Mouse (Mus musculus) olfactory bulb, adult 2 months (tissue): ENCODE data around the gene Csnk1g2. TPM values are rescaled to one million over a fixed set of nuclear protein-coding genes. Genes with fewer than 3 reads are reported as not detected.
A peak's percentile ranks its signal among the peaks of the same experiment; 100 is the strongest.

ENCODE experiments used
- H3K27ac ChIP-seq: fragments of 200-500 bp; 2 replicates; pipeline ENCODE4 v1.5.1; 2012; ENCODE audit warnings: low read depth, low read length; ENCODE audit not compliant: insufficient read depth
- H3K4me1 ChIP-seq: fragments of 200-500 bp; 2 replicates; pipeline ENCODE4 v1.6.1; 2012; ENCODE audit warnings: low read length; ENCODE audit not compliant: control insufficient read depth, insufficient read depth
- H3K4me3 ChIP-seq: fragments of 200-500 bp; 2 replicates; pipeline ENCODE4 v1.5.1; 2012; ENCODE audit warnings: mild to moderate bottlenecking, low read depth, low read length, moderate library complexity; ENCODE audit not compliant: insufficient read depth
- CTCF ChIP-seq: fragments of 200-500 bp; IDR thresholded peaks from 2 replicates; pipeline ENCODE4 v1.5.1; 2012; ENCODE audit warnings: low read depth, mild to moderate bottlenecking, low read length, moderate library complexity; ENCODE audit not compliant: insufficient read depth
- POLR2A ChIP-seq: fragments of 200-500 bp; IDR thresholded peaks from 2 replicates; pipeline ENCODE4 v1.6.1; 2012; ENCODE audit warnings: mild to moderate bottlenecking, low read depth, low read length, moderate library complexity; ENCODE audit not compliant: insufficient read depth
- WGBS: fragments of 180-500 bp; shearing (Covaris S2); methylation state at CpG from one replicate; pipeline ENCODE4 v1.1.7; 2018; 5-methylcytosine and 5-hydroxymethylcytosine counted together
- polyA plus RNA-seq: library from polyadenylated mRNA; stranded (reverse); fragments of >200 nt; gene quantifications from 2 replicates; pipeline ENCODE4 v1.2.4, GENCODE M21; 2012; ENCODE audit warnings: low replicate concordance; ENCODE audit not compliant: missing spikeins, insufficient read depth, insufficient read length

Gene Csnk1g2
- polyA plus RNA-seq, 1 experiment, result 431 TPM

DNA sequence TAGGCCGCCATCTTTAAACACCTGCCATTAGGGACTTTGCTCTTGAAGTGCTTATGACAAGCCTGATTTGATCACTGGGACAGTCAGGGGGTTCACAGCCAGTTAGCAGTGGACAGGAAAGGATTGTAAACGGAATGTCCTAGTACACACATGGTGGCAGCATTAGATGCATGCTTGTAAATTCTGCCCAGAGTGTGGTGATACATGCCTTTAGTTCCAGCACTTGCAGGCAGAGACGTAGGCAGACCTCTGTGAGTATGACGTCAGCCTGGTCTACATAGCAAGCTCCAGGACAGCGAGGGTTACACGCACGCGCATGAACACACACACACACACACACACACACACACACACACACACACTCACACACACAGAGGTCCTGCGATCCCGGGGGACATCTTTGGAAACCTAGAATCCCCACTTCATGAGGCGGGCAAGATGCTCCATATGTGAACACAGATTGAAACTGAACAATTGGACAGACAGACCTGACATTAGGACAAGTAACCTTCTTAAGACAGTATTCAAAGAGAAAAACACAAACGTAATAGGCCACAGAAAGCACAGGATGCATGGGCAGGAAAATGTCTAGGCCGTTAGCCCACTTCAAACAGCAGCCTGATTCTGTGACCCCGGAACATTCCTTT is 35.7 kb downstream of the Csnk1g2 start:
- no peak overlapping the region; the same call in 1 of the 2 replicates for H3K27ac ChIP-seq
- no peak for TF ChIP-seq POLR2A
- no peak for TF ChIP-seq CTCF
- 77% methylated on average over 14 of the region's 14 CpGs for WGBS
- peaks cover 37% of the 10 kb centered on the region for H3K4me1 ChIP-seq
- H3K4me3 ChIP-seq, result no peak overlapping the region

DNA sequence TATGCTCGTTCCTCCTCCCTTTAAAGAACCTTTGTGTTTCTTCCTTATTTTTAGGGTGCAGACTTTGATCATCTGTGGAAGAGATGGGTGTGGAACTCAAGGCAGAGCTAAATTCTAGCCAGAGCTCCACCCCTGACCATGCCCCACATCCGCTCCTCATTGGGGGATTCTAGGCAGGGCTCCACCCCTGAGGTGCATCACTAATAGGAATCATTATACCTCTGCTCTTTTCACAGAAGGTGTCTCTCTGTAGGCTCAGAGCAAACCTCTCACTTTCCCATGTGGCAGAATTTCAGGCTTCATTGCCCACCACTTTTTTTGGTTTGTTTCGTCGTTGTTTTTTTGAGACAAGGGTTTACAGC is 36.2 kb downstream of the Csnk1g2 start:
- Histone ChIP-seq H3K27ac (peak overlapping the region; percentile 19; the same call in 1 of the 2 replicates), H3K4me1 (peaks cover 33% of the 10 kb centered on the region), H3K4me3 (no peak overlapping the region)
- TF ChIP-seq CTCF (no peak), POLR2A (no peak)
- 48% methylated on average over 4 of the region's 4 CpGs for WGBS

DNA sequence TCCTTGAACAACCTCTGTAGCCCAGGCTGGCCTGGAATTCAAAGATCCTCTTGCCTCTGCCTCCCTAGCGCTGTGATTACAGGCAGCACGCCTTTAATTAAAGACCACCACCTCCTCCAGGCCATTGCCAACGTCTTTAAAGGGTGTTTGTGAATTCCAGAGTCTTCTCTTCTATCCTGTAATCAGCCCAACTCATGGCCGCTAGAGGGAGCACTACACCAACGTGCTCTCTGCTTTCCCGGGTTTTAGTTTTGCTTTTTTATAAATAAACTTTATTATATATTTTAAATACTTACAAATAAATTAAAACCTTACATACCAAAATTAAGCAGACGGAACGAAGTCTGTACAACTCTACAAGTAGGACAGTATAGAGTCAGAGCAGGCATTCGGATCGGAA is 36.6 kb downstream of the Csnk1g2 start:
- 2% methylated on average over 10 of the region's 10 CpGs for WGBS

DNA sequence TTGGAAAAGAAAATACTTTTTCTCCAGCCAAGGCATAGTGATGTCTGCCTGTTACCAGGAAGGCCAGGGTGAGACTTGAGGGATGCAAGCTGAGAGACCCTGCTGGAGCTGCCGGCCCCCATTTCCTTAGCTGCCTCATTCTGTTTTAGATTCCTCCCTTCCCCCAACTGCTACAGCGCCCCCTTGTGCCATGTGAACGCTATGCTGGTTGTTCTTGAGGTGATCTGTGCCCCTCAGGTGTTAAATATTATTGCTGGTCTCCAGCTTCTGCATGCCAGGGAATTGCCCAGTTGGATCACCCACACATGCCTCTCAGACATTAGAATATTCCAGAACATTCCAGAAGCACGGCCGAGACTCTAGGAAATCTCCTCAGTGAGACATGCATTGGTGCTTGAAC is 38.5 kb downstream of the Csnk1g2 start:
- no peak for TF ChIP-seq POLR2A
- peak; percentile 46 for TF ChIP-seq CTCF
- H3K4me3 ChIP-seq, result no peak overlapping the region
- H3K4me1 ChIP-seq, result peaks cover 30% of the 10 kb centered on the region
- no peak overlapping the region for H3K27ac ChIP-seq
- WGBS, result 32% methylated on average over 5 of the region's 5 CpGs

More for the DNA sequence above, 36.6 kb downstream of the Csnk1g2 start:
- TF ChIP-seq POLR2A (no peak), CTCF (0 out of 2 replicates have a peak, but pooled peaks have one; percentile 28)
- H3K4me3 ChIP-seq, result no peak overlapping the region
- H3K27ac ChIP-seq, result 0 out of 2 replicates have a peak overlapping the region, but pooled peaks have one; percentile 19
- H3K4me1 ChIP-seq, result peaks cover 35% of the 10 kb centered on the region

DNA sequence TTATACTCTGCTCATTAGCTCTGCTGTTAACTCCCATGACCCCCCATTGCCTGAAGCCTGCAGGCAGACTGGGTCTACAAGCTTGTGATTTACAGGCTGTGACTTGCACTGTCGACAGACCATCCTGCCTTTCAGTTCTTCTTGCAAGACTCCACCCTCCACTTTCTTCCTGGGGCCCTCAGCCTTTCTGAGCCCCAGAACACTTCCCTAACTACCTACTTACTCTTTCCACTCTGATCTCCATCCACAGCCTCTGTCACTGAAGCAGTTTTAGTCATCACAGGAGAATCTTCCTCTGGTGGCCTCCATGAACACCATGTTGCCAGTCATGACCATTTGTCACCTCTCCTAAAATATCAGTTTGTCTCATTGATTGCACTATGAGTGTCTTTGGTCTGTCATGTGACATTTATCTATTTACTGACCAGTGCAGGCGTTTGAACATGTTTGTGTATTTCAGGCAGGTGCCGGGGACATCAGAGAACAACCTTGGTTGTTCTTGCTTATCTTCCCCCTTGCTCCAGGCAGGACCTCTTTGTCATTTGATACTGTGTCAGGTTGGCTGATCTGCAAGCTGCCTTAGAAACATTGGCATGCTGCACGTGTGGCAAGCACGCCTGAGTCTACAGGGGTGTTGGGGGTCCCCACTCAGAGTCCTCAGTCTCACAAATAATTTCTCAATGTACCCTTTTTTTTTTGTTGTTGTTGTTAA is 41.0 kb downstream of the Csnk1g2 start:
- H3K27ac ChIP-seq, result no peak overlapping the region
- TF ChIP-seq CTCF (no peak), POLR2A (no peak)
- H3K4me3 ChIP-seq, result no peak overlapping the region
- H3K4me1 ChIP-seq, result peaks cover 20% of the 10 kb centered on the region
- WGBS, result 73% methylated on average over 5 of the region's 5 CpGs

DNA sequence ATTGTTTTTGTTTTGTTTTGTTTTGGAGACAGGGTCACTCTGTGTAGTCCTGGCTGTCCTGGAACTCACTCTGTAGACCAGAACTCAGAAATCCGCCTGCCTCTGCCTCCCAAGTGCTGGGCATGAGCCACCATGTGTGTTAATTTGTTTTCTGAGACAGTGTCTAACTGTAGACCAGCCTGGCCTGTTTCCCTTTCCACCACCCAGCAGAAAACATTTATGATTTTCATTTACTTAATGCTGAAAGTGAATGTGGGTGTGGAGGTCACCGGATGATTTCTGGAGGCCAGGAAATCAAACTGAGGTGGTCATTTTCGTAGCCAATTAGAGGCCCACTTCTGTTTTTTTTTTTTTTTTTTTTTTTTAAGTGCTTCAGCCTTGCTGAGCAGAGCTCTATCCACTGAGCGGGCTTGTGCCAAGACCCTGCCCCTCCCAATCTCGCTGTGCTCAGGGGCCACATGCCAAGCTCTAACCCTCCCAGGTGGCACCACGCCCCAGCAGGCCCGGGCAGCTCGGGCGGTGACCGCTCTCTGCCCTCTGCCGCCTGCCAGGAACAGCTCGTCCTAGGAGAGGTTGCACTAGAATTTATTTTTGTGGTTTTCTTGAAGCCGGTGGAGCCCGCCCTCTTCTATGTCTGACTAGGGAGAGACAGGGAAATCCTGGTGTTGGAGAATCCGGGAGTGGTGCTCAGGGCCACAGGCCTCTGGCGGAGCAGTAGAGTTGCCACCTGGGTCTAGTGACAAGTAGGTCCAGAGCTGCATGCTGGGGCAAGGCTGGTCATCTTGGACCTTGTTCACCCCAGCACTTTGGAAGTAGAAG is 41.8 kb downstream of the Csnk1g2 start:
- 17% methylated on average over 16 of the region's 16 CpGs for WGBS

DNA sequence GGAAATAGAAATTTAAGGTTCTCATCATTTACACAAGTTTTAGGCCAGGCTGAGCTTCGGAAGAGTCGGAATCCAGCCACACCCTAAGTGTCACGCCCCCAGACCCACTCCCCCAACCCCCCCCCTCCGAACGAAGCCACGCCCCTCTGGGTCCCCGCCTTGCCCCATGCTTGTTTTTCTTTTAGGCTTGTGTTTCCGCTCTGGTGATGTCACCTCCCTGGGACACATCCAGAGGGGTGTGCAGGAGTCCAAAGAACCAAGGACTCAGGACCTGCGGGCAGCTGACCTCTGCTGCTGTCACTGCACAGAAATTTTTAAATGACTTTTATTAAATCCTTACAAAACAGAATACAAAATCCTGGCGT is 42.4 kb downstream of the Csnk1g2 start:
- WGBS, result 9% methylated on average over 10 of the region's 10 CpGs
- Histone ChIP-seq H3K4me1 (peaks cover 18% of the 10 kb centered on the region), H3K27ac (no peak overlapping the region), H3K4me3 (no peak overlapping the region)
- TF ChIP-seq CTCF (no peak), POLR2A (no peak)

More for the DNA sequence above, 41.8 kb downstream of the Csnk1g2 start:
- Histone ChIP-seq H3K4me1 (peaks cover 15% of the 10 kb centered on the region), H3K27ac (peak overlapping the region; percentile 55; the same call in 1 of the 2 replicates), H3K4me3 (0 out of 2 replicates have a peak overlapping the region, but pooled peaks have one; percentile 17)
- TF ChIP-seq POLR2A (no peak), CTCF (no peak)

DNA sequence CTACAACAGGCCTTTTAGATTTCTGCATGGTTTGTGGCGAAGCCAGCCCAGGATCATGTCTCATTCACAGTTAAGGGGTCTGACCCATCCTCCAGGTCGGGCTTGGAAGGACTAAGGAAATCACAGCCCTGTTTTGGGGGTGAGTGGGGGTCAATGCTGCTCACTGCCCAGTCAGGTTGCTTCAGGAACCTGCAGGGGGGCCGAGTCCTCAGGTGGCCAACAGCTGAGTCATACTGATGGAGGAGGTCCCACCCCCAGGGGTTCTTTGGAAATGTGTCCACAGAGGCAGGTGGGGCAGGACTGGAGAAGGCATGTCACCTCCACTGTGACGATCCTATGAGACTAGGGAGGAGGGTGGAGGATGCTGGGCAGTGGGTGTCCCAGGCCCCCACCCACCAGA is 42.8 kb downstream of the Csnk1g2 start:
- H3K4me3 ChIP-seq, result no peak overlapping the region
- no peak overlapping the region for H3K27ac ChIP-seq
- 61% methylated on average over 4 of the region's 4 CpGs for WGBS
- H3K4me1 ChIP-seq, result peaks cover 22% of the 10 kb centered on the region
- TF ChIP-seq CTCF (no peak), POLR2A (no peak)

DNA sequence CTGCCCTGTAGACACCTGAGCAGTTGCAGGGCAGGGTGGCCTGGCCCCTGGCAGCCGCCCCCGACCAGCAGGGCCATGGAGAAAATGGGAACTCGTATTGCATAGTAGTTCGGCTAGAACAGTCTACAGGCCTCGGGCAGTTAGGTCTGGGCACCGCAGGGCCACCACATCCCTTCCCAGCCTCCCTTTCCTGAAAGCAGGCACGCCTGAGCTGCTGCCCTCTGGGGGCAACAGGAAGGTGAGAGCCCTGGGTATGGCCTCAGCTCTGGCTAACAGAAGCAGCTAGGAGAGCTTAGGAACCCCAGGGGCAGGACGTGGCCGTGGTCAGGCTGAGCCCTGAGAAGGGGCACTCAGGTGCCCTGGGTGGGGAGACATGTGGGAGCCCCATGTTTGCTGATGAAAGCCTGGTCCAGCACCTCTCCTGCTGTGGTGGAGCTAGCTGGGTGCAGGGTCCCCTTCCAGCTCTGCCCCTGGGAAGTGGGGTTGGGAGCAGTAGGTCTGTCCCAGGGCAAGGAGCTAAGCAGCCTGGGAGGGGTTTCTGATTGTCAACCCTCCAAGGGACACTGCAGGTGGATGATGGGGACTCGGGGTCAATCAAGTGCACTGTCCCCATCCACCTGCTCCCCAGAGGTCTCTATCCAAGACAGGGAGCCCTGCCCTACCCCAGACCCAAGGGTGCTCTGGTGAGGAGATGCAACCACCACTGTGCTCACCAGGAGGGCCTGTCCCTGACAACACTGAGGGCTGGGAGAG is 43.5 kb downstream of the Csnk1g2 start:
- 68% methylated on average over 10 of the region's 10 CpGs for WGBS
- no peak overlapping the region for H3K27ac ChIP-seq

More for the DNA sequence above, 43.5 kb downstream of the Csnk1g2 start:
- peaks cover 22% of the 10 kb centered on the region for H3K4me1 ChIP-seq
- TF ChIP-seq CTCF (no peak), POLR2A (no peak)
- H3K4me3 ChIP-seq, result no peak overlapping the region
